Mouse (Mus musculus) cerebellum, adult 2 months (tissue): ENCODE measurements around the gene Myl6. TPM values are rescaled to one million over a fixed set of nuclear protein-coding genes. Genes with fewer than 3 reads are reported as not detected.
"Not testable (repeated sequence)": the region's sequence is repeated elsewhere in the genome, so short reads cannot be mapped to it uniquely, and the experiment has no call there.

Source experiments
- DNase-seq, 2 experiments: peaks; one replicate each; pipeline ENCODE4 v3.0.0; 2021
- H3K27ac ChIP-seq: fragments of 200-500 bp; 2 replicates; pipeline ENCODE4 v1.5.1; 2012; ENCODE audit warnings: low read length, control low read depth, inconsistent platforms; ENCODE audit not compliant: insufficient read depth
- H3K27me3 ChIP-seq: fragments of 200-500 bp; 2 replicates; pipeline ENCODE4 v1.6.1; 2012; ENCODE audit warnings: inconsistent platforms, mild to moderate bottlenecking, low read length, moderate library complexity; ENCODE audit not compliant: control insufficient read depth, insufficient read depth
- H3K4me1 ChIP-seq: fragments of 200-500 bp; 2 replicates; pipeline ENCODE4 v1.6.1; 2011; ENCODE audit warnings: low read length; ENCODE audit not compliant: control insufficient read depth, insufficient read depth
- H3K4me3 ChIP-seq: fragments of 200-500 bp; replicated peaks from 2 replicates; pipeline ENCODE3; 2011; ENCODE audit warnings: mild to moderate bottlenecking, low read depth, low read length, control low read depth; ENCODE audit not compliant: insufficient read depth
- CTCF ChIP-seq: fragments of 200-500 bp; IDR thresholded peaks from 2 replicates; pipeline ENCODE4 v1.5.1; 2011; ENCODE audit warnings: low read depth, mild to moderate bottlenecking, control low read depth, low read length, moderate library complexity, borderline replicate concordance; ENCODE audit not compliant: insufficient read depth
- POLR2A ChIP-seq: fragments of 200-500 bp; IDR thresholded peaks from 2 replicates; pipeline ENCODE4 v1.6.1; 2011; ENCODE audit warnings: low read length, control low read depth, borderline replicate concordance; ENCODE audit not compliant: insufficient read depth
- WGBS: fragments of 180-500 bp; shearing (Covaris S2); methylation state at CpG from one replicate; pipeline ENCODE4 v1.1.7; 2018; 5-methylcytosine and 5-hydroxymethylcytosine counted together
- polyA plus RNA-seq: library from polyadenylated mRNA; depleted of rRNA; stranded (reverse); fragments of >200 nt; gene quantifications from 2 replicates; pipeline ENCODE4 v1.2.3, GENCODE M21; 2012

Myl6 gene
- polyA plus RNA-seq, 1 experiment, result 1,434 TPM

DNA sequence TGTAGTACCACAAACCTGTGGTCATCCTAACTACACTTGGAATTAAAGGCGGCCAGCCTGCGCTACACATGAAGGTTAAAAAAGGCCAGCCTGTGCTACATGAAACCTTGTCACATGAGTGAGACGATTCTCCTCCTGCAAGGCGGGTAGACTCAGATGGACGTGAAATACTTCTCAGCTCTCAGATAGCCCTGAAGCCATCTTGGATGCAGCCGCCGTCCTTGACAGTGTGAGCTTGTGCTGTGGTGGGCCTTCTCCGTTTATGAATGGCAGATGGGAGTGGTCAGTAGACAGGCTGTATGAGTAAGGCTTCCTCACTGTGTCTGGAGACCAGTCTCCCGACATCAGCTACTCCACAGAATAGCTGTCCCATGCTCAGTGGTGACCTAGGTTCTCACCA lies 15.3 kb upstream of the Myl6 start:
- TF ChIP-seq POLR2A, result no peak
- no peak for TF ChIP-seq CTCF
- H3K4me3 ChIP-seq, result no peak overlapping the region
- DNase-seq, result no peak
- no peak overlapping the region for H3K27ac ChIP-seq
- WGBS, result 86% methylated on average over 9 of the region's 9 CpGs
- no peaks in the 10 kb centered on the region for H3K27me3 ChIP-seq
- 0 out of 2 replicates have a peak, but pooled peaks cover 4% of the 10 kb centered on the region for H3K4me1 ChIP-seq

- Histone ChIP-seq H3K4me3 (no peak overlapping the region), H3K4me1 (0 out of 2 replicates have a peak, but pooled peaks cover 4% of the 10 kb centered on the region), H3K27ac (no peak overlapping the region), H3K27me3 (no peaks in the 10 kb centered on the region)
- no peak for DNase-seq
- WGBS, result 72% methylated on average over 9 of the region's 9 CpGs
- TF ChIP-seq CTCF (no peak), POLR2A (no peak)
Observed at GRCm38 (mm10) chr10:128508260-128508659, 14.3 kb upstream of the Myl6 start.

DNA sequence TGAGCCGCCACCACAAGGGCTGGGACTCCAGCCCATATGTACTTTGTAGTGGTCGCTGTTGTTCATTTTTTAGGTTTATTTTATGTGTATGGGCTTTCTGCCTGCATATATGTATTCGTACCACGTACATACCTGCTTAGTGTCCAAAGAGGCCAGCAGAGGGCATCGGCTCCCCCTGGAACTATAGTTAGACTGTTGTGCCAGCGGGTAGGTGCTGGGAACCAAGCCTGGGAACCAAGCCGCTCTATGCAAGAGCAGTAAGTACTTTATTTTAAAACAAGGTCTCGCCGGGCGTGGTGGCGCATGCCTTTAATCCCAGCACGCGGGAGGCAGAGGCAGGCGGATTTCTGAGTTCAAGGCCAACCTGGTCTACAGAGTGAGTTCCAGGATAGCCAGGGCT lies 12.0 kb upstream of the Myl6 start:
- H3K4me1 ChIP-seq, result peaks cover 4% of the 10 kb centered on the region; the same call in 1 of the 2 replicates
- DNase-seq, result no peak
- no peaks in the 10 kb centered on the region for H3K27me3 ChIP-seq
- no peak overlapping the region for H3K27ac ChIP-seq
- no peak overlapping the region for H3K4me3 ChIP-seq
- WGBS, result 96% methylated on average over 14 of the region's 14 CpGs
- TF ChIP-seq POLR2A (no peak), CTCF (no peak)

- 84% methylated on average over 5 of the region's 5 CpGs for WGBS
- not testable (repeated sequence) for H3K27me3 ChIP-seq, H3K4me1 ChIP-seq, H3K27ac ChIP-seq, H3K4me3 ChIP-seq, DNase-seq
Observed at GRCm38 (mm10) chr10:128505371-128505667, 11.4 kb upstream of the Myl6 start.

GRCm38 (mm10) chr10:128504641-128505370 lies 10.9 kb upstream of the Myl6 start:
- Histone ChIP-seq H3K4me1 (peaks cover 4% of the 10 kb centered on the region; the same call in 1 of the 2 replicates), H3K4me3 (no peak overlapping the region), H3K27me3 (no peaks in the 10 kb centered on the region), H3K27ac (no peak overlapping the region)
- 70% methylated on average over 9 of the region's 9 CpGs for WGBS
- no peak for DNase-seq
- TF ChIP-seq CTCF, result no peak
- no peak for TF ChIP-seq POLR2A

GRCm38 (mm10) chr10:128504012-128504411 lies 10.1 kb upstream of the Myl6 start:
- peaks cover 4% of the 10 kb centered on the region; the same call in 1 of the 2 replicates for H3K4me1 ChIP-seq
- H3K4me3 ChIP-seq, result no peak overlapping the region
- H3K27me3 ChIP-seq, result no peaks in the 10 kb centered on the region
- TF ChIP-seq CTCF, result no peak
- no peak for TF ChIP-seq POLR2A
- no peak overlapping the region for H3K27ac ChIP-seq
- WGBS, result 89% methylated on average over 3 of the region's 3 CpGs
- no peak for DNase-seq

GRCm38 (mm10) chr10:128503532-128503931 lies 9.6 kb upstream of the Myl6 start:
- WGBS, result 85% methylated on average over 8 of the region's 8 CpGs
- Histone ChIP-seq H3K4me3 (no peak overlapping the region), H3K4me1 (peaks cover 4% of the 10 kb centered on the region; the same call in 1 of the 2 replicates), H3K27ac (no peak overlapping the region), H3K27me3 (no peaks in the 10 kb centered on the region)
- TF ChIP-seq POLR2A (no peak), CTCF (no peak)
- DNase-seq, result no peak

DNA sequence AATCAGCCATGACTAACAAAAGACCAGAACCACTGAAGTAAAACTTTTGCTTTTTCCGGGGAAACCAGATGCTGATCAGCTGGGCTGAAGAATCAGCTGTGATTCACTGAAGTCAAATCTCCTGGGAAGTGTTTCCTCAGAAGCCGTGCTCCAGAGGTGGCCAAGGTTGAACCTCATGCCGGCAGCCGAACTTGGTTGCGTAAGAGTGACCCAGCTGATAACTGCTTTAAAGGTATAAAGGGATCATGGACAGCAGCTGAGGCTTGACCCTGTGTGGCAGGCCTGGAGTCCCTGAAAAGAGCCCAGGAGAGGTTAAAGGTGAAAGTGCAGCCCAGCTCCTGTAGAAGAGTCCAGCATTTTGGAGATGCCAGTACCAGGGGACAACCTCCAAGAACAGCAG lies 8.4 kb upstream of the Myl6 start:
- WGBS, result 81% methylated on average over 5 of the region's 5 CpGs

More for the DNA sequence above, 8.4 kb upstream of the Myl6 start:
- TF ChIP-seq POLR2A (no peak), CTCF (no peak)
- no peak overlapping the region for H3K27ac ChIP-seq
- no peak overlapping the region for H3K4me3 ChIP-seq
- no peak for DNase-seq
- no peaks in the 10 kb centered on the region for H3K27me3 ChIP-seq
- peaks cover 4% of the 10 kb centered on the region; the same call in 1 of the 2 replicates for H3K4me1 ChIP-seq
